Mouse (Mus musculus) cerebellum, adult (tissue): ENCODE measurements around the gene Btrc.
"Not testable (repeated sequence)": the region's sequence is repeated elsewhere in the genome, so short reads cannot be mapped to it uniquely, and the experiment has no call there.

ENCODE experiments used
- ATAC-seq: cut with Nextera tagmentation; 2 replicates; pipeline ENCODE4 v1.9.2; 2017; ENCODE audit warnings: mild to moderate bottlenecking, moderate library complexity, mixed read lengths; ENCODE audit not compliant: insufficient number of reproducible peaks, low FRiP score, low TSS enrichment

The Btrc gene

DNA sequence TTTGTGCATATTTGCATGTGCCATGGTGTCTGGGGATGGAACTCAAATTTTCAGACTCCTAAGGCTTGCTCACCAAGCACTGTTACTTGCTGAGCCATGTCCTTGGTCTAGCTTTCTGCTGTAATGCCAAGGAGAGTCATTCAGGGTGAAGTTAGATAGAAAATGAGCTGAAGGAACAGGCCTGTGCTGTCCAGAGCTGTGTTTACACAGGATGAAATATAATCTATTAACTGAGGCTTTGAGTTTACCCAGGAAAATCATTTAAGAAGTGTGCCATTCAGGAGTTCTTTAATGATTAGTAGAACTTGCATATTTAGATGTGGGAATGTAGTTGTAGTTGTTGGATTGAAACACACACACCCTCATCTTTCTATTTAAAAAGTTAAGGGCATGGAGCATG, 54.1 kb downstream of the Btrc start:
- no peak for ATAC-seq

DNA sequence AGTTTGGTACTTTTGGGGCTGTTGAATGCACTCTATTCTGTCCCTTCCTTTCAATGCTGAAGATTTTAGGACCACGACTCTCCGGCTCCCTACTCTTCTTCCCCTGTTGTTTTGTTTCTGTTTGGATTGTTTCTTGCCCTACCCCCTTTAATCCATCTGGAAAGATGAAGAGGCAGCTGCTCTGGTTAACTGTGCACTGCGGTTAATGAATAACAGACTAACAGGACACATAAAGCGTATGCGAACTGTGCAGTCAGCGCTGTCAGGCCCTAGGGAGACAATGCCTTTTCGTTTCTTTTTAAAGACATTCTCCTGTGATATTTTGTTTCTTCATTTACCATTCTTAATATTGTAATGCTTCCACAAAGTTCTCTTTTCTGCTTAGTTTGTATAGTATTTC, 58.7 kb downstream of the Btrc start:
- no peak for ATAC-seq

DNA sequence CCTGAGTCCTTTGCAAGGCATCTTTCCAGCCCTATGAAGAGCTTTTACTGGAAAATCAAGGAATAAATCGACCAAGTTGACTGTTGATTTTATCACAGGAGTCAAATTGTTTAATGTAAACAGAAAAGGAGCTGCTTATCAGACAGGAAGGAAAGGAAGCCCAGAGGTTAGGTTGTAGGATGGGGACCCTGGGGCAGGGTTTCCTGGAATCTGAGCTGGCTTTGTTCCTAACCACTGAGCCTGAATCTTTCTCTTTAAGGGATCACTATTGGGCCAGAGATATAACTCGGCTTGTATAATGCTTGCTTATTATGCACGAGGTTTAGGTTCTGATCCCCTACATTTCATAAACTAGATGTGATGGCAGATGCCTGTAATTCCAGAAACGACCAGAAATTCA, 64.6 kb downstream of the Btrc start:
- no peak for ATAC-seq

DNA sequence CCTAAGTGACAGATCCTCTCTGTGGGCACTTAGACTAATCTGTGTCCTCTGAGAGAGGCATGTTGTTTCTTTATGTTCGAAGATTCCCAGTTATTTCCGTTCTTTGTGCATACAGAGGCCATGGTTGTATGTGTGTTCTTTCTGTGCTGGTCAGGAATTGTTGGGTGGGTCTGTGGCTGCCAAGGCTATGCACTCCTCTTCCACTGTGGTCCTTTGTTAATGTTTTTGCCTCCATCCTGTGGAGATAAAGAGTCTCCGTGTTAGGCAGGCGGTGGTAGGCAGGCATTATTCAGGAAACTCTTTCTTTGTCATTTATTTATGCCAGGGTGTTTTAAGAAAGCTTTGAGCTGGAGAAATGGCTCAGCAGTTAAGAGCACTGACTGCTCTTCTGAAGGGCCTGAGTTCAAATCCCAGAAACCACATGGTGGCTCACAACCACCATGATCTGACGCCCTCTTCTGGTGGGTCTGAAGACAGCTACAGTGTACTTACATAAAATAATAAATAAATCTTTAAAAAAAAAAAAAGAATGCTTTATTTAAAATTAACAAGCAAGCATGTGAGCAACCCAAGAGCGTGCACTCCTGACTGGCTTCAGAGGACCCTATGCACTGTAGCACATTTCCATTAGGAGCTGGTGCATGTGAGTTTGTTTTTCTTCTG, 67.6 kb downstream of the Btrc start:
- ATAC-seq: no peak

DNA sequence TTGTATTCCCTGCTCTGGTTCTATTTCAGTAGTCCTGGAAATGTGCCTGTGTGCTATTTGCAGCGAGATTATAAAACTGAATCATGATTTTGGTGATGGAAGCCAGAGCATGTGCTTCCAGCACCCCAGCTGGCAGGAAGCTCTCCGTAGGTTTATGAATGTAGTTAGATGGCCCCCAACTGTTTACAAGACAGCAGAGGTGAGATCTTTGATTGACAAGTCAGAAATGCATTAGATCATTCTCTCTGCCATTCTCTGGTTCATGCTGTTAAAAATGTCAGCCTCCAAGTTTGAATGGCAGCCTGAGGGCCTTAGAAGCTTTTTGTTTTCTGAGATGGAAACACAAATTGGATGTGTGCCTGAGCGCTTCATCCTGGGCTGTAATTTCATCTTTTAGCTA, 68.8 kb downstream of the Btrc start:
- ATAC-seq: no peak

DNA sequence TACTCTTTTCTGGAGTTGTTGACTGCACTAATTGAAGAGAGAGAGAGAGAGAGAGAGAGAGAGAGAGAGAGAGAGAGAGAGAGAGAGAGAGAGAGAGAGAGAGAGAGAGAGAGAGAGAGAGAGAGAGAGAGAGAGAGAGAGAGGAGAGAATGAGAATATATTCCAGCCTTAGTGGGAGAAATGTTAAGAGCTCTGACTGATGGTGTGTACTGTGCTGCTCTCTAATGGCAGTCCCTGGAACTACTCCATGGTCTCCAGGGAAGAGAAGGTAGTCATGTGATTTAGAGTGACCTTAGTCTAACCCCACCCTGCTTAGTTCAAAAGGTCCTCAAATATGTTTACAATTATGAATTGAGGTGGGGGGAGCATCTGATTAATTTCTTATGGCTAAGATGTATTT, 72.5 kb downstream of the Btrc start:
- ATAC-seq: not testable (repeated sequence)

DNA sequence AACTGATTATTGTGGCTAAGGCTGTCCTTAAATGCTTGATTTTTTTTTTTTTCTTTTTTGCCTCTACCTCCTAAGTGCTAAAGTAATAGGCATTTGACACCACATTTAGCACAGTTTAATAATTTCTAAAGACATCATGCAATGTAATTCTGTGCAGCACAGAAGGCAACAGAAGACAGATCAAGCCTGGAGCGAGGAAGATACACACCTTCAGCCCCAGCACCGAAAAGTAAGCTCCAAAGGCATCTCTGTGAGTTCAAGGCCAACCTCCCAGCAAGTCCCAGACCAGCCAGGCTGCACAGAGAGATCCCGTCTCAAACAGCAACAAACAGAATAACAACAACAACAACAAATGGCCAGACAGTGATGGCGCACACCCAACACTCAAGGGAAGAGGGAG, 73.6 kb downstream of the Btrc start:
- ATAC-seq: no peak

DNA sequence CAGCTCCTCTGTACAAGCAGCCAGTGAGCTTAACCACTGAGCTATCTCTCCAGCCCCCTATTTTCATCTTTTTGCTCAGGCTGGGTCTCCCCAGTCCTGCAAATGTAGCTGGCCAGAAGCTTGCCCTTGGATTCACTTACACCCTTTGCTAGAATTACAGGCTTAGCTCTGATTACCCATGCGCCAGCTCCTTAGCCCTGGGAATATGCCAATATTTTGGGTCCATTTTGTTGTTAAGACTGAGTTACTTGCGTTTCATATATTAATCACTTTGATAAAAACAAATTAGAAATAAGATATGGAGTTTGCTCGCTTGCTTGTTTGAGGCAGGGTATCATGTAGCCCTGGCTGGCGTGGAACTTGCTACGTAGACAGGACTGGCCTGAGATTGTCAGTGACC, 74.7 kb downstream of the Btrc start:
- ATAC-seq: no peak

DNA sequence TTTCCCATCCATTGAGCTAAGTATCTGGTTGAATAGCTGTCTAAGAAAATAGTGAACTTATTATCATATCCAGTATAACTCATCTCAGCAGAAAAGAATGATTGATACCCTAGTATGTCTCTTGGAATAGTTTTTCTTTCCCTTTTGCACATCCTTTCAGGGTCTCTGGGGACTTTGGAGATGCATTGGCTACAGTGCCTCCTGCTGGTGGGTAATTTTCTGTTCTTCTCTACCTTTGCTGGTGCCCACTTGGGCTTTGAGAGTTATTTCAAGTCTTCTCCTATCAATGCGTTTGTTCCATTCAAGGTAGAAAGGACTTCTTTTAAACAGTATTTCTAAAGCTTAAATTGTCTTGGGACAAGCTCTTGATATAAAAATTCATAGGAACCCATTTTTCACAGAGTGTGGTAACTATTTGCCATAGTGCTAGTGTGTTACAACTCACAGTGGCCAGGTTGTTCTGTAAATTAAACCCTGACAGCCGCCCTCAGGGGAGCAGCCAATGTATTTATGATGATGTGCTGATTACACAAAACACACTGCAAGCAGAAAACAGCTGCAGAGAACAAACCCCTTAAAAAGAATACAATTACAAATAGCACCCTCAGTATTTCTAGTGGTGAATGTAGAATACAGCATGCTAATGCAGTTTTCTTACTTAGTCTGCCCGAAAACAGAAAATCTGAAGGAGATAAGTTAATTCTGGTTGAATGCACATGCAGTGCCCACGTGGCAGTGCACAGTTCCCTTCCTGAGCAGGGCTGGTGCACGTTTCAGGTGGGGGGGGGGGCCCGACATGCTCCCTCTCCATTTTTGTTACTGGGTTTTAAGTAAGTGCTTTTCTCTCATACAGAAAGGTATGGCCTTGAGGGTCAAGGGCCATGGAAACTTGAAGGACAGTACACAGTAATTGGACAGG, 75.7 kb downstream of the Btrc start:
- no peak for ATAC-seq

DNA sequence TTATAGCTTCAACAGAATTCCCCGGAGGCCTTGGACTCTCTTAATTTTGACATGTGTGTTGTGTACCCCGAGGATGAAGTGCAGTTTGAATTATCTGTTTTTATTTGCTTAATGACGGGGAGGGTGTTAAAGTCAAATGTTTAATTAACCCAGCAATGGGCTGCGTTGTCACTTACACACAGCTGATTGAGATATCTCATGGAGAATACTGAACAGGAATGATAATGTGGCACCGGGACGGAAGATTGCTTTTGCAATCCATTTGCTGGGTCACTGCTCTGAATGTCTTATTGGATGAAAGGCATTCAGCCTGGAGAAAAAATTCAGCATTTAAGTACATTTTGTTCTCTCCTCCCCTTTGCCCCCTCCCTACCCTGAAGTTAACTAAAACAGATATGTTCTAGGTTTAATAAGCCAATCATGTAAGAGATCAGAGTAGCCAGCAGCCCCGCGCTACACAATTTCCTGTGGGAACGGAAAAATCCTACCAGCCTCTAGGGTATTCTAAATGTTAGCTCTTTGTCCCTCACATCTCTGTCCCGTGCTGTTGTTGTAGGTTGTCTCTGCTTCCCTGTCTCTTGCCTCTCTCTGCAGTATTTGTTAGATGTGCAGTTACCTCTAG, 77.1 kb downstream of the Btrc start:
- no peak for ATAC-seq

DNA sequence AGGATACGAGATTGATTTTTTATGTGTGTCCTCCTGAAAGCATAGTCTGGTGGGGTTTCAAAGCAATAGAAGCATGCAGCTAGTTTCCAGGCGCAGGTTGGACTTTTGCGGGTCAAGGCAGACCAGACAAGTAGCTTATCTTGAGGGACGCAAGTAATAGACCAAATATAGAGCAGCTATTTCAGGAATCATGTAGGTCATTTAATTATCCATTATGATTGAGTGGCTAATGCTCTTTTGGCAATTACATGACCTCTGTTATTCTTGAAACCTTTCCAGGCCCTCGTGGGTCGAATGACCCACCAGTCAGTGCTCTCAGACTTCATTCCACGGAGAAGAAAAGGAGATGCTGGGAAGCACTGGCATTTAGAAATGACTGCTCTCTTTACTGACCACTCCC, 78.2 kb downstream of the Btrc start:
- no peak for ATAC-seq

DNA sequence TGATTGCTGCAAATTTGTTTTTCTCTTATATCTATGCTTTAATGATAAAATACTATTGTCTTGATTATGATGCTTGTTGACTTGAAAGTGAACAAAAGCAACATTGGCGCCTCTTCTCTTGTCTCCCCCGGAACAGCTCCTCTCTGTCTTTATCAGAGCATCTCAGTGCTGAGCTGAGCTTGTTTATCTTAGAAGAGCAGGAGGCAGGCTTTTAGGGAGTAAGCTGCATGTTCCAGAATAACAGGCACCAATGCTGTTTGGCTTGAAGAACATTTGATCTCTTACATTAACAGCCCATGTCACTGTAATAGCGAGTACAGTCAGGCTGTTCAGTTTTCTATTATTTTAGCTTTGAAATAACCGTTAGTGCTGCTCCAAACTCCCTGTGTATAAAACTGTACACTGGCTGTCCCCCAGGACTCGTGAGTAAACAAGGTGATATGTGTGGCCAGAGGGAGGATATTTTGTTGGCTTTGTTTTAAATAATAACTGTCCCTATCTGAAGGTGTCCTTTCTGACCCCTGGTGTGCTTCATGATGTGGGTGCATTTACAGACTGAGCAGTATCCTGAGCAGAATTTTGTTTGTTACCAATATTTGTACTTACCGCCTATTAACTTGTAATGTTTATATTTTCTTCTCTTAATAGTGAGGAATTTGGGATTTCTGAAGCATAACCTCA, 81.9 kb downstream of the Btrc start:
- ATAC-seq: no peak

DNA sequence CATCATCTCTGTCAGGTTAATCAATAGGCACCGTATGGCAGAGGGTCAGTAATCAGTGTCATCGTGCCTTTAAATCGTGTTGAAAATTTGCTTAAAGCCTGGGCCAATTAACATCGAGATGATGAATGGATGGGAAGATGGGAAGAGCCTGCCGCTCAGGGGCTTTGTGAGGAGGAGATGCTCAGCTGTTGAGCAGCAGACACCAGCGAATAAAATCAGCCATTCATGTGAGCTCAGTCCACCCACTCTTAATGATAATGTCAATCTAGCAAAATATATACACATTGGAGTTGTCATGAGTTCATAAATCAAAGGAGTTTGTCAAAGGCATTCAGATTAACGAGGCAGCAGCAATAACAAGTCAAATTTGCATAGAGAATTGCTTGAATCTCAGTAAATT, 83.1 kb downstream of the Btrc start:
- no peak for ATAC-seq

DNA sequence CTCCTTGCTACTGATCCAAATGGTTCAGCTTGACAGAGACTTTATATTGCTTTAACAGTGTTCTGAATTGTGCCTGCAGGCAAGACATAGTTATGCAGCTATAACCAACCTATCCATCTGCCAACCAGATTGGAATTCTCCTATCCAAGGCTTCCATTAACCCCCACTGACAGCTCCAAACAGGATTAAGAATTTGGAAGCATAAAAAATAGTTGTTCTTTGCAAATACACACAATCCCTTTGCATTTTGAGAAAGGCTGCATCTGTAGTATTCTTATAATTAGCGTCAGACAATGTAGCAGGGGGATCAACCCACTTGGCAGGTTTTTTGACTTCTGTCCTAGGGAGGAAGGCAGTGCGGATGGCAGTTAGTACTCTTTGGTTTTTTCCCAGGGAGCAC, 83.7 kb downstream of the Btrc start:
- ATAC-seq: no peak

DNA sequence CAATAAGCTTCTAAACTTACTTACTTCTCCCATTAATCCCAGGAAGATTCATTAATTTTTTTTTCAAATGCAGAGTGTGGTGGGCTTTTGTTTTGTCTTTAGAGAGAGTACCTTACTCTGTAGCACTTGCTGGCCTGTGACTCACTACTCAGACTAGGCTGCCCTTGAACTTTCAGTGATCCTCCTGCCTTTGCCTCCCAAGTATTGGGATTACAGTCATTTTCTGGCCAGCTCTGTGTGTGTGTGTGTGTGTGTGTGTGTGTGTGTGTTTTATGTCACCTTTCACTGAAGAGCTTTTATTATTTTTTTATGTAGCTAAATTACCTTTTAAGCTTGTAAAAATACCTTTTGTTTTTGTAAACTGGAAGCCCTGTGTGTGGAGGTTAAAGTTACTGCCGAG, 84.4 kb downstream of the Btrc start:
- ATAC-seq: no peak

DNA sequence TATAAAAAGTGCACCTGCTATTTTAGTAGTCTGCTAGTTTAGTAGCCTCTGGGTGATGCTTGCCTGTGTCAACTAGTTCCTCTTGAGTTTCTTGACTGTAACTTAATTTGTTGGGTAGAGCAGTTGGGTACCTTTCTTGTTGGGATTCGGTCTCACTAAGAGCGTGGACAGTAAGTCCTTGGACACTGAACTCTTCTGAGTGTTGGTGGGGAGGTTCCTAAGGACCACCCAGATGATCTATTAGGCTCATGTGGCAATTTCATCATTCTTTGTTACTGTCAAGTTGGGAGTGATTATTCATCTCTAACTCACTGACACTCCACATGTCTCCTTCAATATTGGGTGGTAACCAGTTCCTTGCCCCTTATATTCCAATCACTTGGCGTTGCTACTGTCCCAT, 90.9 kb downstream of the Btrc start:
- no peak for ATAC-seq

DNA sequence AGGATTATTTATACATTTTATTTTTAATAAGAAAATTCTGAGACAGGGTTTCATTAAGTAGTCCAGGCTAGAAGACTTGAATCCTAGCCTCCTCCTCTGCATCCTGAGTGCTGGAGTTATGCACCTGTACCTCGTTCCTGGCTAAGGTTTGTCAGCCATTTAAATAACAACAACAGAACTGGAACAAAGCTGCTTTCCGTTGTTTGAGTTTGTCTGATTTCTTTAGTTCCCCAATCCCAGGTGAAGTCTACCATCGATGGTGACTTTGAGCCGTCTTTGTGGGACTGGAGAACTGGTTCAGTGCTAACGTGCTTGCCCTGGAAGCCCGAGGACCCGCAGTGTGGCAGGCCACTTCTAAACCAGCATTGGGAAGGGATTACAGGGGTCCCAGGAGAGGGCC, 93.4 kb downstream of the Btrc start:
- ATAC-seq: no peak

DNA sequence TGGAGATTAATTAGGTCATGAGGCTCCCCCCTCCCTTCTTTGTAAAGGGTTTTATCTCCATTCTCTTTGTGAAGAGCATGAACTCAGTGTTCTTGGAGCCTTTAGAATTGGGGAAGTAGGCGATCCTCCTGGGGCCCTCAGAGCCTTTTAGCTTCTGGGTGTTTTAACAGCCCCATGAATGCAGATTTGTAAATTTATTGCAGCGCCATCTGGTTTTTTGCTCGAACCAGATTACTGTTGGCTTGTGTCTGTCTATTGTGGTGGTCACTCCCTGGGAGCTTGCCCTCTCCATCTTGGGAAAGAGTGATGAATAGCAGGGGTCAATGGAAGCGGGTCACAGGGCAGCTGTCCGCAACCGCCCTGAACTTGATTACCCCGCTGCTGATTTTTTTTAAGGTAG, 95.2 kb downstream of the Btrc start:
- no peak for ATAC-seq

DNA sequence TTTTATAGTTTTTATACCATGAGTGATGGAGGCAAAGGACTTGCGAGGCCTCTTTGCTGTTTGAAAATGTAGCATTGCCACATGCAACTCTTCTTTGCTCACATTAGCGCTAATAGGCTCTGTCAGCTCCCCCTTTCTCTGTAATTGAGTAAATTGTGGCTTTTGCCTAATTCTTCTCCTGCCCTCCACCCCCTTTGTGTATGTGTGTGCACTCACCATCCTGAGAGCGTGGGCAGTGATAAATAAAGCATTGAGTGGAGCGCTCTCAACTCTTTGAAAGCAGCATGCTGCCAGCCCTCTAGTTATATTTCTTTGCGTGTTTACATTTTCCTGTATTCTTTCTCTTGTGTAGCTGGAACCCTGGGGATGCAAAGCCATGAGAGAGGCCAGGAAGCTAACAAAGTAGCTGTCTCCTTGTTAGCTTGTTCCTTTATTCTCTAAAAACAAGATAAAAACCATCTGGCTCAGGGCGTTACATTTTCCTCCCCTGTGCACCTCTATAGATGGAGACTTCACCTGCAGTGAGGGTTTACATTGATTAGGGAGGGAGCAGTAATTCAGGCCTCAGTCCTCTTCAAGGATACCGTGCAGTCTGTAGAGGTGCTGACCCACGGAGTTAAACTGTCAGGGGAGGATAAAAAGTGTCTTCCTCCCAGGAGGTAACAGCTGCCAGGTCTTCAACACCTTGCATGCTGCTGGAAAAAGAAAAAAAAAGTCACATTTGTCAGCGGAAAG, 96.6 kb downstream of the Btrc start:
- no peak for ATAC-seq
